Comparison of ENCODE assay signal across 14 mouse cellular contexts in genomic region chr11:63129840-63130239, GRCm38 (mm10). TPM values are rescaled to one million over a fixed set of nuclear protein-coding genes. Genes with fewer than 3 reads are reported as not detected.
DNase-seq lines count a peak whose midpoint lies in the region; ATAC-seq and TF ChIP-seq lines count a peak whose summit lies in the region.
"Had no signal": no experiment of that assay in that cellular context is flagged by ENCODE, and none has a peak within 500 bp of the region (broad histone marks: within the 10 kb centered on the region; RNA-seq: fewer than 3 reads in every experiment).

No protein-coding gene starts in this region.

- WGBS in lung, adult 2 months = 15% methylated on average over 12 of the region's 12 CpGs
- WGBS in heart, postnatal 0 days = 12% methylated on average over 12 of the region's 12 CpGs

- H3K79me2 ChIP-seq in myocyte (ENCODE audit: control insufficient read depth, insufficient read depth) = no peaks in the 10 kb centered on the region

- TF ChIP-seq EP300 in heart, postnatal 0 days (IDR thresholded peaks at IDR 0.05; ENCODE audit: low read depth) = no peak

- H3K36me3 ChIP-seq in heart, postnatal 0 days (replicated peaks; ENCODE audit: control insufficient read depth, insufficient read depth, low read length) = 0 out of 2 replicates have a peak, but pooled peaks cover 11% of the 10 kb centered on the region
- peaks cover 10% of the 10 kb centered on the region for H3K36me3 ChIP-seq in myocyte (ENCODE audit: control insufficient read depth, insufficient read depth)
- H3K36me3 ChIP-seq: embryonic facial prominence, embryonic 12.5 days; liver, embryonic 12.5 days; midbrain, embryonic 12.5 days had no signal

- peak overlapping the region; percentile 44 for H3K27ac ChIP-seq in heart, postnatal 0 days (ENCODE audit: low read depth)
- H3K27ac ChIP-seq: embryonic facial prominence, embryonic 12.5 days; hindbrain, embryonic 14.5 days; liver, embryonic 12.5 days; midbrain, embryonic 12.5 days had no signal

- no peaks in the 10 kb centered on the region for H3K27me3 ChIP-seq in heart, postnatal 0 days (ENCODE audit: control insufficient read depth, insufficient read depth, low read length)
- H3K27me3 ChIP-seq in myocyte (ENCODE audit: control insufficient read depth, insufficient read depth, insufficient read length) = no peaks in the 10 kb centered on the region

- peak; percentile 31 for DNase-seq in lung, adult 2 months
- DNase-seq in lung, postnatal 14 days = no peak
- peak; percentile 31 for DNase-seq in heart, adult 8-10 months (ENCODE audit: low spot score)
- no peak for DNase-seq in heart, postnatal 0 days (ENCODE audit: low spot score)
- no peak for DNase-seq in layer of hippocampus, adult 11-12 months (ENCODE audit: low spot score)
- DNase-seq in gastrocnemius, adult 8-10 months (ENCODE audit: low spot score in 2 of 2) = no peak
- DNase-seq in Muller cell, postnatal 12 days (ENCODE audit: inconsistent ontology term) = no peak

- no peaks in the 10 kb centered on the region for H3K9me3 ChIP-seq in heart, postnatal 0 days (replicated peaks; ENCODE audit: control insufficient read depth, low read length)
- H3K9me3 ChIP-seq: embryonic facial prominence, embryonic 12.5 days; liver, embryonic 12.5 days; midbrain, embryonic 12.5 days had no signal

- H3K4me3 ChIP-seq in lung, adult 2 months (replicated peaks; ENCODE audit: extremely low read depth, low read depth, low read length) = peak overlapping the region; percentile 33
- peak overlapping the region; percentile 77; the same call in 1 of the 2 replicates for H3K4me3 ChIP-seq in heart, postnatal 0 days (ENCODE audit: low read depth, low read length)
- H3K4me3 ChIP-seq in myocyte = no peak overlapping the region
- H3K4me3 ChIP-seq: liver, embryonic 12.5 days; midbrain, embryonic 12.5 days had no signal

- no peak overlapping the region for H3K9ac ChIP-seq in heart, postnatal 0 days (replicated peaks; ENCODE audit: low read depth, low read length)
- H3K9ac ChIP-seq: embryonic facial prominence, embryonic 12.5 days; hindbrain, embryonic 14.5 days; liver, embryonic 12.5 days; midbrain, embryonic 12.5 days had no signal

- no peak overlapping the region for H3ac ChIP-seq in myocyte (ENCODE audit: control insufficient read depth, insufficient read length)

- TF ChIP-seq POLR2A in lung, adult 2 months (IDR thresholded peaks at IDR 0.05; ENCODE audit: borderline replicate concordance, extremely low read depth, low read depth, low read length) = no peak
- TF ChIP-seq POLR2A in myocyte (IDR thresholded peaks at IDR 0.05; ENCODE audit: insufficient read length, low read depth) = no peak

- no peak for TF ChIP-seq CTCF in lung, adult 2 months (IDR thresholded peaks at IDR 0.05; ENCODE audit: insufficient read depth, low read length)
- TF ChIP-seq CTCF in heart, postnatal 0 days (IDR thresholded peaks at IDR 0.05; ENCODE audit: low read depth) = no peak

- ATAC-seq in heart, postnatal 0 days (ENCODE audit: insufficient read depth, low read depth) = no peak
- ATAC-seq: forebrain, embryonic 14.5 days; liver, embryonic 12.5 days had no signal

- H3K4me1 ChIP-seq in lung, adult 2 months (ENCODE audit: control insufficient read depth, insufficient read depth, low read length) = peaks cover 13% of the 10 kb centered on the region
- H3K4me1 ChIP-seq in heart, postnatal 0 days (ENCODE audit: control insufficient read depth, insufficient read depth) = peaks cover 27% of the 10 kb centered on the region

- H3K4me2 ChIP-seq in heart, postnatal 0 days (ENCODE audit: low read depth, low read length) = peak overlapping the region; percentile 95
- H3K4me2 ChIP-seq in myocyte (ENCODE audit: low read depth) = peak overlapping the region; percentile 100
- H3K4me2 ChIP-seq: midbrain, embryonic 12.5 days had no signal

TF ChIP-seq in myocyte, 11 proteins besides CTCF, POLR2A, EP300 and RAD21:
- TF ChIP-seq USF1 (IDR thresholded peaks at IDR 0.05; ENCODE audit: low read depth) (no peak), MYOD1 (IDR thresholded peaks at IDR 0.05; ENCODE audit: control insufficient read depth in 1 of 3, insufficient read length in 2 of 3, low read depth in 2 of 3) (no peak), TCF12 (IDR thresholded peaks at IDR 0.05; ENCODE audit: insufficient read depth, poor library complexity, severe bottlenecking) (no peak)

RNA-seq across cellular contexts. Expression of gene Pmp22, which starts 1.1 kb away (rescaled TPM):
- 384 and 556 TPM in 2 replicates for polyA plus RNA-seq in lung, adult 2 months (2012; rRNA removed)
- 10 to 100 TPM; 31.6 to 43.0 (median 38.9) TPM for total RNA-seq in heart, adult 8-10 months (2022)
- total RNA-seq in heart, postnatal 0 days (2014; rRNA removed; ENCODE audit: low replicate concordance) = 94.4 and 128 TPM in 2 replicates
- 62.1 and 63.3 TPM in 2 replicates for polyA plus RNA-seq in heart, postnatal 0 days (2015; fragmentation: Nextera tagmentation; extraction: Ambion mirVana)
- polyA plus RNA-seq in myocyte (2012; fragmentation: generic; extraction: Trizol) = 74.6 TPM
- total RNA-seq in gastrocnemius, adult 8-10 months (2022) = 10 to 100 TPM; 12.7 to 25.4 (median 23.4) TPM
- total RNA-seq: neutrophil, adult 5-6 weeks had no signal

Comparison
In these comparisons a context has a peak if more than half of its experiments do, and no peak if none do; other contexts are left out.
1. DNase-seq: peak in lung, adult 2 months (single experiment) and heart, adult 8-10 months (single experiment); none in lung, postnatal 14 days (single experiment), heart, postnatal 0 days (single experiment), layer of hippocampus, adult 11-12 months (single experiment), gastrocnemius, adult 8-10 months (0 of 2) and Muller cell, postnatal 12 days (single experiment).